Mouse (Mus musculus) intestine, embryonic 14.5 days (tissue): ENCODE results near the gene Cacna2d3. TPM values are rescaled to one million over a fixed set of nuclear protein-coding genes. Genes with fewer than 3 reads are reported as not detected.

Source experiments
- ATAC-seq: fragments of 200-750 bp; cut with Nextera tagmentation; replicated peaks from 2 replicates; pipeline ENCODE4 v1.8.0; 2017; ENCODE audit warnings: low read depth, moderate number of reproducible peaks, moderate TSS enrichment, moderate library complexity; ENCODE audit not compliant: low FRiP score, low TSS enrichment
- DNase-seq: peaks from one replicate; pipeline ENCODE4 v3.0.0-alpha.2; 2018; ENCODE audit warnings: low spot score
- H3K27ac ChIP-seq: fragments of 300-500 bp; sonication (generic); 2 replicates; pipeline ENCODE4 v1.5.1; 2014; ENCODE audit warnings: low read depth, mild to moderate bottlenecking, control low read depth
- H3K27me3 ChIP-seq: fragments of 300-500 bp; sonication (generic); replicated peaks from 2 replicates; pipeline ENCODE4 v1.6.1; 2014; ENCODE audit warnings: low read length, control low read depth; ENCODE audit not compliant: control insufficient read depth, insufficient read depth
- H3K36me3 ChIP-seq: fragments of 300-500 bp; sonication (generic); 2 replicates; pipeline ENCODE4 v1.6.1; 2014; ENCODE audit warnings: low read length, control low read depth; ENCODE audit not compliant: control insufficient read depth, insufficient read depth
- H3K4me1 ChIP-seq: fragments of 300-500 bp; sonication (generic); replicated peaks from 2 replicates; pipeline ENCODE4 v1.6.1; 2014; ENCODE audit warnings: low read length, control low read depth, mixed read lengths; ENCODE audit not compliant: control insufficient read depth, insufficient read depth
- H3K4me2 ChIP-seq: fragments of 300-500 bp; sonication (generic); 2 replicates; pipeline ENCODE4 v1.6.1; 2014; ENCODE audit warnings: low read length
- H3K4me3 ChIP-seq: fragments of 300-500 bp; sonication (generic); 2 replicates; pipeline ENCODE4 v1.5.1; 2014; ENCODE audit warnings: low read depth, low read length, control low read depth, mixed read lengths
- H3K9ac ChIP-seq: fragments of 300-500 bp; sonication (generic); 2 replicates; pipeline ENCODE4 v1.6.1; 2014; ENCODE audit warnings: mild to moderate bottlenecking, low read length
- H3K9me3 ChIP-seq: fragments of 300-500 bp; sonication (generic); 2 replicates; pipeline ENCODE4 v1.6.1; 2016; ENCODE audit warnings: low read length, control low read depth; ENCODE audit not compliant: control insufficient read depth
- WGBS: fragments of 180-500 bp; shearing (Covaris S2); extraction: QIAGEN DNeasy Blood & Tissue Kit; methylation state at CpG from one replicate; pipeline ENCODE4 v1.1.7; 2014; 5-methylcytosine and 5-hydroxymethylcytosine counted together
- polyA plus RNA-seq: library from polyadenylated mRNA; unstranded; fragments of >200 nt; fragmentation: Nextera tagmentation; extraction: Ambion mirVana; gene quantifications from 2 replicates; pipeline ENCODE4 v1.2.1, GENCODE M21; 2014

Cacna2d3 gene
- polyA plus RNA-seq, 1 experiment from 2014 or later, result 2.2 TPM

DNA sequence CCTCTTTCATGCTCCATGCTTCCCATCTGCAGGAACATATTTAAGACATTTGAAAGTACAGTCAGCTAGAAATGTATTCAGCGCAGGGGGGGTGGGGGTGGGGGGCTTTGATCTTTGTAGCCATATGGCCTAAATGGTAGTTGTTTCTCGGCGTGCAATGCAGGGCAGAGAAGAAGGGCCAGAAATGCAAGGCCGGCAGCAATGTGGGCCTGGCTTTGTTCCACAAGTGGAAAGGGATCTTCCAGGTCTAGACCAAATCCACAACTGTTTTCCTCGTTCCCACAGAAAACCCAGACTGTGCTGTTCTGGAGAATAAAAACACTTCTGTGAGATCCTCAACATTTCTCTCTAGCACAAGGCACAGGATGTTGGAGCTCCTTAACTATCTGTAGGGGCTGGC is 537.9 kb downstream of the Cacna2d3 start:
- Histone ChIP-seq H3K27ac (no peak overlapping the region), H3K4me2 (no peak overlapping the region), H3K9ac (no peak overlapping the region), H3K4me1 (no peaks in the 10 kb centered on the region), H3K9me3 (no peaks in the 10 kb centered on the region), H3K27me3 (no peaks in the 10 kb centered on the region), H3K4me3 (no peak overlapping the region), H3K36me3 (no peaks in the 10 kb centered on the region)
- WGBS, result 81% methylated on average over 5 of the region's 5 CpGs
- no peak for DNase-seq
- no peak for ATAC-seq

DNA sequence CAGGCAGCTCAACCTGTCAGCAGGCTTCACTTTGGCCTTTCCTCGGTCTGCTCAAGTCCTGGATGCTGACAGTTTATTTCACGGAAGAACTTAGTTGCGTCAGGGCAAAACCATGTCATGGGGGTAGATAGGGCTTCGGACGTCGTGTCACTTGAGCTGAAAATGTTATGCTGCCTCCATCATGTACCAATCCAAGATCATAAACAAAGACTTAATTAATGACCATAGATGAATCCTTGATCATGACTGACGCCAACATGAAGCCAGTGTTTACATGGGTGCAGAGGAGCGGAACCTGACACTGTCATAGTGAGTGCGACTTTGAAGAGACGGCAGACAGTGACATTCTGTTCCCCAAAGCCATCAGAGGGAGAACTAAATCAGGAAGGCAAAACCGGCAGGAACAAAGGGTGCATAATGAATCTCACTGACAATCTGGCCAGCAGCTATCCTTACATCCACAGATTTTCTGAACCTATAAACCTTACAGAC is 542.2 kb downstream of the Cacna2d3 start:
- 58% methylated on average over 11 of the region's 11 CpGs for WGBS
- no peaks in the 10 kb centered on the region for H3K36me3 ChIP-seq
- H3K4me1 ChIP-seq, result no peaks in the 10 kb centered on the region
- no peak for DNase-seq
- no peak for ATAC-seq
- no peak overlapping the region for H3K9ac ChIP-seq
- no peaks in the 10 kb centered on the region for H3K27me3 ChIP-seq
- H3K27ac ChIP-seq, result no peak overlapping the region
- no peaks in the 10 kb centered on the region for H3K9me3 ChIP-seq
- H3K4me2 ChIP-seq, result no peak overlapping the region
- H3K4me3 ChIP-seq, result no peak overlapping the region

- Histone ChIP-seq H3K27me3 (no peaks in the 10 kb centered on the region), H3K36me3 (no peaks in the 10 kb centered on the region), H3K4me3 (no peak overlapping the region), H3K4me1 (no peaks in the 10 kb centered on the region), H3K9ac (no peak overlapping the region), H3K4me2 (no peak overlapping the region), H3K9me3 (no peaks in the 10 kb centered on the region), H3K27ac (no peak overlapping the region)
- ATAC-seq (no peak), DNase-seq (no peak)
- 29% methylated on average over 15 of the region's 15 CpGs for WGBS
These were observed 542.8 kb downstream of the Cacna2d3 start for GRCm38 (mm10) chr14:29178695-29179396.

DNA sequence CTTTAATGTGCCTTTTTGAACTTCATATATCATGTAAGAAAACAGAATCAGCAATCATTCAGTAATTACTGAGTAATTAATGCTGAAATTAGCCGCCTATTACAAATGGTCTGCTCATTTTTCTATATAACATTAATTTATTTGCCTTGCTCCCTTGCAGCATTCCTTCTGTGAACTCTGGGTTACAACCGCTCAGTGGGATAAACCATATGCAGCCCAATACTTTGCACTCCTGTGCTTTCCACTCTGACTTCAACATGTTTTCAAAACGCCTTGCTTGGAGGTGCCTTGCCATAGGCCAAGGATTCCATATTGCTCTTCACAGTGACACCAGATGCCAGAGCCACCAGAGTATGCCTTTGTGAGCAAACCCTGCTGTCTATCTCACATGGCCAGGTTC is 546.9 kb downstream of the Cacna2d3 start:
- H3K4me3 ChIP-seq, result no peak overlapping the region
- WGBS, result 65% methylated on average over 3 of the region's 3 CpGs
- no peaks in the 10 kb centered on the region for H3K36me3 ChIP-seq
- H3K4me2 ChIP-seq, result no peak overlapping the region
- no peak for ATAC-seq
- H3K9me3 ChIP-seq, result no peaks in the 10 kb centered on the region
- H3K27ac ChIP-seq, result no peak overlapping the region
- no peak overlapping the region for H3K9ac ChIP-seq
- no peaks in the 10 kb centered on the region for H3K4me1 ChIP-seq
- H3K27me3 ChIP-seq, result no peaks in the 10 kb centered on the region
- no peak for DNase-seq

DNA sequence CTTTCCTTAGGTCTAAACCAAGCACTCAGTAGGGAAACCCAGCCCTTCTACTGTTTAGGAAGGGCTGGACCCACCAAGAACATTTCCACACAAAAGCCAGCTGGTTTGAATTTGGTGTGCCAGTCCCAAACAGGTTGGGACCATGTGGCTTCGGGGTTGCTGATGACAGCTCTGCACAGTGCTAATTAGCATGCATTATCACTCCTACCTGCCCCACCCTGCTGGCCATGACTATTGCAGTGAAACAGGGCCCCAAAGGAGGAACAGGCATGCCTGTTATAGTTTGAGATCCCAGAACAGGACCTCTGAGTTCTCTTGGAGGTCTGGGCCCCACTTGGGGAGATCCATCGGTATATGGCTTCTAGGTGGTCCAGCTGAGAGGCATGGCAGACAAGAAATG is 549.5 kb downstream of the Cacna2d3 start:
- no peak overlapping the region for H3K4me3 ChIP-seq
- H3K9ac ChIP-seq, result no peak overlapping the region
- no peaks in the 10 kb centered on the region for H3K27me3 ChIP-seq
- DNase-seq (no peak), ATAC-seq (no peak)
- no peak overlapping the region for H3K27ac ChIP-seq
- no peaks in the 10 kb centered on the region for H3K36me3 ChIP-seq
- WGBS, result 82% methylated on average over 2 of the region's 2 CpGs
- H3K9me3 ChIP-seq, result no peaks in the 10 kb centered on the region
- no peak overlapping the region for H3K4me2 ChIP-seq
- no peaks in the 10 kb centered on the region for H3K4me1 ChIP-seq

DNA sequence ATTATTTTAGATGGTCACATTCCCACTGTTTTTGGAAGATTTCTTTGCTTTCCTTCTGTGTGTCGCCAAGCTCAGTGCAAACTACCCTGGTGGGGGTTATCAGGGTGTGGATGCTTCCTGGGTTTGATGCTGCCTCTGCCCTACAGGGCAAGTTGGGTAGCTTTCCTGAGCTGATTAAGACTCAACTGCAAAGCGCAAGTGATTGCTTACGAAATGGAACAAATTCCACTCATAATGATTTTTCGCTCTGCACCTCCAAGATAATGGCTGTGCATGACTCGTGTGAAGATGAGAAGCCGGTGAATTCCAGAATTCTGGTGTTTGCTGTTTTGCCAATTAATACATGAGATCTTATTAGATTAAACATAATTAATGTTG is 557.0 kb downstream of the Cacna2d3 start:
- DNase-seq (no peak), ATAC-seq (no peak)
- Histone ChIP-seq H3K36me3 (no peaks in the 10 kb centered on the region), H3K4me1 (no peaks in the 10 kb centered on the region), H3K27ac (no peak overlapping the region), H3K4me2 (no peak overlapping the region), H3K4me3 (no peak overlapping the region), H3K9ac (no peak overlapping the region), H3K27me3 (no peaks in the 10 kb centered on the region), H3K9me3 (no peaks in the 10 kb centered on the region)
- WGBS, result 87% methylated on average over 6 of the region's 6 CpGs

GRCm38 (mm10) chr14:29163998-29164652 is 557.5 kb downstream of the Cacna2d3 start:
- Histone ChIP-seq H3K27me3 (no peaks in the 10 kb centered on the region), H3K9me3 (no peaks in the 10 kb centered on the region), H3K4me1 (no peaks in the 10 kb centered on the region), H3K36me3 (no peaks in the 10 kb centered on the region), H3K4me3 (no peak overlapping the region), H3K9ac (no peak overlapping the region), H3K27ac (no peak overlapping the region), H3K4me2 (no peak overlapping the region)
- DNase-seq, result no peak
- WGBS, result 66% methylated on average over 4 of the region's 4 CpGs
- ATAC-seq, result no peak

DNA sequence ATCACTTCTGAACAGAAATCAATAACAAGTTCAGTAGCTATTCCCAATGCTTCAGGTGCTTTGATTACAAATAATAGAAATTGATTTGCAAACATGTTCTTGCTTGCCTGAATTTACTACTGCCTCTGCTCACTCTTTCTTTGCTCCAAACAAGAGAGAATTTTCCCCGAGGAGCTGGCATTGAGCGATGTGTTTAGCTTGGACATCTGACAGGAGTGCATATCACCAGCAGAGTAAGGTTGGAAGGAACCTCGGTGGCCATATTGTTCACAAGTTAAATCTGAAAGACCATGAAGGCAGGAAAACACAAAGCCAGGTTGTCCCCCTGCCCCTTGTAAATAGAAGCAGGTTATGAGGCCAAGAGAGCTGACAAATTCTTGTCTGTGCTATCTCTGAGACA is 561.9 kb downstream of the Cacna2d3 start:
- no peak for ATAC-seq
- H3K9me3 ChIP-seq, result no peaks in the 10 kb centered on the region
- H3K36me3 ChIP-seq, result no peaks in the 10 kb centered on the region
- H3K27ac ChIP-seq, result no peak overlapping the region
- no peak overlapping the region for H3K4me3 ChIP-seq
- no peaks in the 10 kb centered on the region for H3K27me3 ChIP-seq
- whole genome bisulfite sequencing, result 82% methylated on average over 3 of the region's 3 CpGs
- H3K9ac ChIP-seq, result no peak overlapping the region
- DNase-seq, result no peak
- no peaks in the 10 kb centered on the region for H3K4me1 ChIP-seq
- no peak overlapping the region for H3K4me2 ChIP-seq

DNA sequence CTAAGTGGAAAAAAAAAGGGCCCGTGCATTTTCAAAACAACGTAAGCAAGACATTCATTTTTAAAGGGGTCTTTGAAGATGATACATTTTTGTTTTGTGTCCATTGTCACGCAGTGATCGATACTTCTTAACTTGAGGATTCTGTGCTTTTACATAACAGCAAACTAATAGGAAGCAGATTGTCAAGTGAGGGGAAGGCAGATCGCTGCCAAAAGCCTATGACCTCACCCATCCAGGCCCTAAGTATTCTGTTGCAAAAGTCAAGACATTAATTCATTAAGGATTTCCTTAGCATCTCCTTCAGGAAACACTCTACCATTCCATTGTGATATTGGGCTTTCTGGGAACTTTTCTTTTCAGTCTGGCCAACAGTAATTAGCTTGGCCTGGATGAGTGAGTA is 564.6 kb downstream of the Cacna2d3 start:
- H3K4me1 ChIP-seq, result no peaks in the 10 kb centered on the region
- H3K27ac ChIP-seq, result no peak overlapping the region
- ATAC-seq (no peak), DNase-seq (no peak)
- no peaks in the 10 kb centered on the region for H3K9me3 ChIP-seq
- no peak overlapping the region for H3K9ac ChIP-seq
- no peak overlapping the region for H3K4me2 ChIP-seq
- H3K36me3 ChIP-seq, result no peaks in the 10 kb centered on the region
- WGBS, result 79% methylated on average over 5 of the region's 5 CpGs
- no peaks in the 10 kb centered on the region for H3K27me3 ChIP-seq
- H3K4me3 ChIP-seq, result no peak overlapping the region
